Mouse (Mus musculus) liver, adult 2 months (tissue): ENCODE results near the gene Zfp146. TPM values are rescaled to one million over a fixed set of nuclear protein-coding genes. Genes with fewer than 3 reads are reported as not detected.
A peak's percentile ranks its signal among the peaks of the same experiment; 100 is the strongest.
"Not testable (repeated sequence)": the region's sequence is repeated elsewhere in the genome, so short reads cannot be mapped to it uniquely, and the experiment has no call there.

Source experiments
- DNase-seq: peaks from one replicate; pipeline ENCODE4 v3.0.0-alpha.2; 2011; ENCODE audit warnings: low read depth, low spot score; ENCODE audit errors: extremely low read depth
- H3K27ac ChIP-seq: fragments of 200-500 bp; replicated peaks from 2 replicates; pipeline ENCODE4 v1.5.1; 2012; ENCODE audit warnings: low read depth, mild to moderate bottlenecking, control low read depth, inconsistent platforms, low read length; ENCODE audit not compliant: insufficient read depth
- H3K27me3 ChIP-seq: fragments of 200-500 bp; 2 replicates; pipeline ENCODE4 v1.6.1; 2012; ENCODE audit warnings: mild to moderate bottlenecking, moderate library complexity, low read length, inconsistent platforms; ENCODE audit not compliant: control insufficient read depth, insufficient read depth
- H3K36me3 ChIP-seq: fragments of 200-500 bp; 2 replicates; pipeline ENCODE4 v1.6.1; 2012; ENCODE audit warnings: low read length, inconsistent platforms; ENCODE audit not compliant: control insufficient read depth, insufficient read depth
- H3K4me1 ChIP-seq: fragments of 200-500 bp; 2 replicates; pipeline ENCODE4 v1.6.1; 2011; ENCODE audit warnings: low read length; ENCODE audit not compliant: control insufficient read depth, insufficient read depth
- H3K4me3 ChIP-seq: fragments of 200-500 bp; 2 replicates; pipeline ENCODE4 v1.5.1; 2011; ENCODE audit warnings: low read depth, mild to moderate bottlenecking, control low read depth, low read length, moderate library complexity; ENCODE audit not compliant: insufficient read depth
- H3K79me2 ChIP-seq: fragments of 200-500 bp; 2 replicates; pipeline ENCODE4 v1.6.1; 2012; ENCODE audit warnings: inconsistent platforms, mild to moderate bottlenecking, low read length, moderate library complexity; ENCODE audit not compliant: control insufficient read depth, insufficient read depth
- H3K9ac ChIP-seq: fragments of 200-500 bp; 2 replicates; pipeline ENCODE4 v1.6.1; 2012; ENCODE audit warnings: low read depth, mild to moderate bottlenecking, control low read depth, inconsistent platforms, low read length
- CTCF ChIP-seq: fragments of 200-500 bp; IDR thresholded peaks from 2 replicates; pipeline ENCODE4 v1.5.1; 2011; ENCODE audit warnings: low read depth, low read length, control low read depth
- POLR2A ChIP-seq: fragments of 200-500 bp; IDR thresholded peaks from 2 replicates; pipeline ENCODE4 v1.6.1; 2011; ENCODE audit warnings: low read length, control low read depth; ENCODE audit not compliant: insufficient read depth; ENCODE audit errors: extremely low read depth
- WGBS: fragments of 180-500 bp; shearing (Covaris S2); methylation state at CpG from one replicate; pipeline ENCODE4 v1.1.7; 2018; 5-methylcytosine and 5-hydroxymethylcytosine counted together
- polyA plus RNA-seq: library from polyadenylated mRNA; depleted of rRNA; stranded (reverse); fragments of >200 nt; gene quantifications from 2 replicates; pipeline ENCODE4 v1.2.3, GENCODE M21; 2012; rRNA removed
- total RNA-seq: library from RNA; depleted of rRNA; stranded (reverse); fragments of >200 nt; gene quantifications from 2 replicates; pipeline ENCODE4 v1.2.3, GENCODE M21; 2014; rRNA removed

The Zfp146 gene
- 16.3 and 20.8 TPM in 2 replicates for total RNA-seq
- 5.1 and 6.9 TPM in 2 replicates for polyA plus RNA-seq

- peak within 1 kb of the TSS; percentile 92 for H3K9ac ChIP-seq
- H3K27me3 ChIP-seq: no peaks in the 10 kb centered on the region
- DNase-seq: peak; percentile 98
- WGBS: under 1% methylated on average over 36 of the region's 36 CpGs
- H3K4me1 ChIP-seq: peaks cover 3% of the 10 kb centered on the region
- H3K4me3 ChIP-seq: peak within 1 kb of the TSS; percentile 94
- no peak for TF ChIP-seq CTCF
- TF ChIP-seq POLR2A: peak; percentile 72
- H3K79me2 ChIP-seq: peaks cover 23% of the 10 kb centered on the region; the same call in 1 of the 2 replicates
- H3K27ac ChIP-seq: peak within 1 kb of the TSS; percentile 96
- peaks cover 3% of the 10 kb centered on the region for H3K36me3 ChIP-seq
Observed at GRCm38 (mm10) chr7:30169583-30170282, at the start of gene Zfp146. Zfp146 (minus strand) TSS chr7:30169750.

- peaks cover 3% of the 10 kb centered on the region; the same call in 1 of the 2 replicates for H3K4me1 ChIP-seq
- H3K27ac ChIP-seq: no peak overlapping the region
- TF ChIP-seq POLR2A: no peak
- no peak for TF ChIP-seq CTCF
- no peak overlapping the region for H3K4me3 ChIP-seq
- WGBS: 75% methylated on average over 2 of the region's 2 CpGs
- DNase-seq: no peak
- no peaks in the 10 kb centered on the region for H3K79me2 ChIP-seq
- H3K9ac ChIP-seq: no peak overlapping the region
- no peaks in the 10 kb centered on the region for H3K27me3 ChIP-seq
- H3K36me3 ChIP-seq: no peaks in the 10 kb centered on the region
Observed at GRCm38 (mm10) chr7:30217277-30217676, 47.7 kb upstream of the Zfp146 start.

- Histone ChIP-seq H3K4me1 (peaks cover 3% of the 10 kb centered on the region; the same call in 1 of the 2 replicates), H3K36me3 (no peaks in the 10 kb centered on the region), H3K27ac (no peak overlapping the region), H3K79me2 (no peaks in the 10 kb centered on the region), H3K27me3 (no peaks in the 10 kb centered on the region), H3K9ac (no peak overlapping the region), H3K4me3 (no peak overlapping the region)
- no peak for TF ChIP-seq POLR2A
- peak; percentile 89 for TF ChIP-seq CTCF
- WGBS: under 1% methylated on average over 15 of the region's 16 CpGs
- DNase-seq: peak; percentile 75
Observed at GRCm38 (mm10) chr7:30216723-30217151, 47.2 kb upstream of the Zfp146 start.

GRCm38 (mm10) chr7:30215875-30216274 lies 46.3 kb upstream of the Zfp146 start:
- DNase-seq: peak; percentile 83
- 58% methylated on average over 3 of the region's 3 CpGs for WGBS
- Histone ChIP-seq H3K4me3 (no peak overlapping the region), H3K27me3 (no peaks in the 10 kb centered on the region), H3K79me2 (no peaks in the 10 kb centered on the region), H3K4me1 (peaks cover 3% of the 10 kb centered on the region; the same call in 1 of the 2 replicates), H3K36me3 (no peaks in the 10 kb centered on the region), H3K27ac (no peak overlapping the region), H3K9ac (no peak overlapping the region)
- TF ChIP-seq POLR2A (no peak), CTCF (no peak)

GRCm38 (mm10) chr7:30213881-30214280 lies 44.3 kb upstream of the Zfp146 start:
- H3K27me3 ChIP-seq: no peaks in the 10 kb centered on the region
- H3K4me1 ChIP-seq: no peaks in the 10 kb centered on the region
- no peak overlapping the region for H3K9ac ChIP-seq
- H3K27ac ChIP-seq: no peak overlapping the region
- TF ChIP-seq POLR2A: no peak
- TF ChIP-seq CTCF: no peak
- no peaks in the 10 kb centered on the region for H3K79me2 ChIP-seq
- no peak overlapping the region for H3K4me3 ChIP-seq
- no peaks in the 10 kb centered on the region for H3K36me3 ChIP-seq
- no peak for DNase-seq
- WGBS: 81% methylated on average over 3 of the region's 3 CpGs

GRCm38 (mm10) chr7:30211025-30211424 lies 41.5 kb upstream of the Zfp146 start:
- WGBS: 52% methylated on average over 4 of the region's 4 CpGs

GRCm38 (mm10) chr7:30206364-30206763 lies 36.8 kb upstream of the Zfp146 start:
- not testable (repeated sequence) for DNase-seq, H3K9ac ChIP-seq, H3K27ac ChIP-seq, H3K36me3 ChIP-seq, H3K27me3 ChIP-seq, H3K79me2 ChIP-seq, H3K4me1 ChIP-seq, H3K4me3 ChIP-seq
- WGBS: 53% methylated on average over 5 of the region's 5 CpGs

More at GRCm38 (mm10) chr7:30211025-30211424, 41.5 kb upstream of the Zfp146 start:
- Histone ChIP-seq H3K4me3 (no peak overlapping the region), H3K9ac (no peak overlapping the region), H3K27ac (no peak overlapping the region), H3K79me2 (no peaks in the 10 kb centered on the region), H3K36me3 (no peaks in the 10 kb centered on the region), H3K27me3 (no peaks in the 10 kb centered on the region), H3K4me1 (no peaks in the 10 kb centered on the region)
- DNase-seq: no peak
- no peak for TF ChIP-seq CTCF
